Mouse (Mus musculus): ENCODE measurements around the gene Gipc3.

DNA sequence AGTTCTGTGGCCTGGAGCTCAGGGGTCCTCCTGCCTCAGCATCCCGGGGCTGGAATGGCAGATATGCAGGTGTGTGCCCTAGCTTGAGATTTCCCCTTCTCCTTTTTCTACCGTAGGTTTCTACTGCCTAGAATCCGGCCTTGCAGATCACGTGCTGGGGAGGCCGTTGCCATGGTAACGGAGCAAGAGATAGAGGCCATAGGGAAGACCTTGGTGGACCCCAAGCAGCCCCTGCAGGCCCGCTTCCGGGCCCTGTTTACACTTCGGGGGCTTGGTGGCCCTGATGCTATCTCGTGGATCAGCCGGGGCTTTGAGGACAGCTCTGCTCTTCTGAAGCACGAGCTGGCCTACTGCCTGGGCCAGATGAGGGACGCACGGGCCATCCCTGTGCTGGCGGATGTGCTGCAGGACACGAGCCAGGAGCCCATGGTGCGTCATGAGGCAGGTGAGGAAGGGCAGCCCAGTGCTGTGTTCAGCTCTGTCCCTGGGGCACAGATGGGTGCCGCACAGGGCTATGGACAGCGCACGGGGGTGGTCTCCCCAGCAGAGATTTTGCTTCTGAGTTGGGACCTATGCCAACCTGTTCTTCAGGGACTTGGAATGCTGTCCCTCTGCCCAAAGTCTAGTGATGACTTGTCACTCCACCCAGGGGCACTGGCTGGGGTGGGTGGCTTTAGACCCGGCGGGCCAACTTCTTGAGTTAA is 42.7 kb upstream of the Gipc3 start:
- TF ChIP-seq CTCF (IDR thresholded peaks at IDR 0.05; ENCODE audit: control insufficient read depth, insufficient read depth, insufficient replicate concordance, low read depth, low read length) (no peak), POLR2A (IDR thresholded peaks at IDR 0.05; ENCODE audit: control insufficient read depth, low read depth, low read length) (no peak)

All from testis, adult 2 months (tissue).